In genomic region chr5:25101126-25101523, GRCm38 (mm10) we compare ENCODE assay signal across 8 mouse cellular contexts. TPM values are rescaled to one million over a fixed set of nuclear protein-coding genes. Genes with fewer than 3 reads are reported as not detected.
DNase-seq lines count a peak whose midpoint lies in the region; ATAC-seq lines count a peak whose summit lies in the region.

No protein-coding gene starts in this region.

- WGBS in forebrain, embryonic 10.5 days: under 1% methylated on average over 25 of the region's 25 CpGs

- no peaks in the 10 kb centered on the region for H3K36me3 ChIP-seq in forebrain, embryonic 10.5 days (replicated peaks)

- H3K4me1 ChIP-seq in forebrain, embryonic 10.5 days: peaks cover 27% of the 10 kb centered on the region

- no peaks in the 10 kb centered on the region for H3K9me3 ChIP-seq in forebrain, embryonic 10.5 days

- peak overlapping the region; percentile 69 for H3K4me3 ChIP-seq in forebrain, embryonic 10.5 days

- intact Hi-C loops in heart, postnatal 25 days (cut with DNase I): no loop called here

- H3K27ac ChIP-seq in forebrain, embryonic 10.5 days: peak overlapping the region; percentile 81

- no peak for DNase-seq in frontal cortex, adult 2 months (ENCODE audit: extremely low spot score in 1 of 2, low spot score in 1 of 2)
- peak; percentile 63 for DNase-seq in ZHBTc4 (ENCODE audit: low read depth, low spot score)
- DNase-seq in forebrain, embryonic 10.5 days (ENCODE audit: extremely low spot score, low spot score): peak; percentile 41
- DNase-seq in heart, postnatal 25 days (ENCODE audit: low spot score): peak; percentile 62
- peak; percentile 80 to 91 for DNase-seq in kidney, postnatal 36 days
- DNase-seq in spleen, postnatal 36 days (ENCODE audit: low spot score in 2 of 2): peak; percentile 63

- H3K27me3 ChIP-seq in forebrain, embryonic 10.5 days (ENCODE audit: poor library complexity, severe bottlenecking): peaks cover 73% of the 10 kb centered on the region

- peak; percentile 14; the same call in 1 of the 2 replicates for ATAC-seq in frontal cortex, adult (ENCODE audit: low TSS enrichment)
- peak; percentile 67 for ATAC-seq in megakaryocyte progenitor cell, adult 5-6 weeks (replicated peaks; ENCODE audit: poor library complexity)

RNA-seq across cellular contexts. Expression of gene Prkag2, which starts 0.7 kb away (rescaled TPM):
- polyA plus RNA-seq in frontal cortex, adult 2 months (2012; rRNA removed): 109 and 121 TPM in 2 replicates
- polyA plus RNA-seq in forebrain, embryonic 10.5 days (2016; fragmentation: Nextera tagmentation; extraction: Ambion mirVana): 45.0 and 48.4 TPM in 2 replicates
- total RNA-seq in heart, postnatal 25 days (2021): 10 to 100 TPM; 29.7 to 36.6 TPM
- 21.1 and 21.2 TPM in 2 replicates for total RNA-seq in megakaryocyte progenitor cell, adult 5-6 weeks (2015)
- total RNA-seq in megakaryocyte progenitor cell, adult 5-6 weeks (2017): 25.4 and 26.1 TPM in 2 replicates

Comparison
In these comparisons a context has a peak if more than half of its experiments do, and no peak if none do; other contexts are left out.
1. DNase-seq: peak in ZHBTc4 (single experiment), forebrain, embryonic 10.5 days (single experiment), heart, postnatal 25 days (single experiment), kidney, postnatal 36 days (2 of 2) and spleen, postnatal 36 days (2 of 2); none in frontal cortex, adult 2 months (0 of 2).